Mouse (Mus musculus) stomach, adult 2 months (tissue): Measurements from ENCODE around the gene Cd7. TPM values are rescaled to one million over a fixed set of nuclear protein-coding genes. Genes with fewer than 3 reads are reported as not detected.

ENCODE experiments used
- polyA plus RNA-seq: library from polyadenylated mRNA; depleted of rRNA; stranded (reverse); fragments of >200 nt; gene quantifications from 2 replicates; pipeline ENCODE4 v1.2.3, GENCODE M21; 2012; rRNA removed

Gene Cd7
- 0.60 and 0.72 TPM in 2 replicates for polyA plus RNA-seq

GRCm38 (mm10) chr11:121039302-121039701 is at the start of gene Cd7:
Cd7 (minus strand) TSS chr11:121039418.

DNA sequence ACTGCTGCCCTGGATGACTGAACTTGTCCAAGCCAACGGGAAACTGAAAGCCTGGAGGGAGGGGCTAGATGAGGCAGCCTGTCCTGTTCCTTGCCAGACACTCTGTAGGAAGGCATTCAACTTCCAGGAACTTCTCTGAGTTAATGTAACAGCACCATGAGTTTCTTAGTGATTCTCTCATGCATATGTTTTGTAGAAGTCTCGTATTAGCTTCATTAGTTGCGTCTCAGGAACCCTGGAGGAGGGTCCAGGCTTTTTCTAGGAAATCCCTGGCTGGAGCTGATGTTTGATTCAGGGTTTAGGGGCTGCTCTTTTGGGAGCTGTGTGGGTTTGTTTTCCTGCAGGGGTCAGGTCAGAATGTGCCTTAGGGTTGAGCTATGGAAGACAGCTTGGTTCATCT is 41.9 kb upstream of the Cd7 start, which contains the start of gene Sectm1a:
Gene Sectm1a (minus strand): TSS at position 101 of the 400 bp plus-strand sequence.

GRCm38 (mm10) chr11:121063379-121063778 is 24.2 kb upstream of the Cd7 start, which contains the start of gene Sectm1b:
Sectm1b (minus strand) TSS chr11:121063569.

GRCm38 (mm10) chr11:120990951-120991526 is 48.2 kb downstream of the Cd7 start, which contains the start of gene Csnk1d:
Csnk1d (minus strand) TSS chr11:120991330.

Other genes starting within 250 kb of the Cd7 start
- gene Dus1l, start 243.0 kb downstream of the Cd7 start, polyA plus RNA-seq, result 16.7 and 20.0 TPM in 2 replicates
- gene Fasn, start 214.9 kb downstream of the Cd7 start, polyA plus RNA-seq, result 320 and 400 TPM in 2 replicates
- 0.17 and 0.57 TPM in 2 replicates for gene Ccdc57, start 106.5 kb downstream of the Cd7 start, polyA plus RNA-seq
- gene Slc16a3, start 90.9 kb downstream of the Cd7 start, polyA plus RNA-seq, result 7.7 and 11.7 TPM in 2 replicates
- 20.4 and 24.3 TPM in 2 replicates for gene Csnk1d, start 48.1 kb downstream of the Cd7 start, polyA plus RNA-seq
- 21.4 and 32.9 TPM in 2 replicates for gene Sectm1b, start 24.2 kb upstream of the Cd7 start, polyA plus RNA-seq
- gene Sectm1a, start 41.8 kb upstream of the Cd7 start, polyA plus RNA-seq, result 2.0 and 4.8 TPM in 2 replicates
- gene Tex19.2, start 79.3 kb upstream of the Cd7 start, polyA plus RNA-seq, result not detected in 2 replicates
- 0.04 TPM in 1 of 2 replicates, not detected in the other for gene Tex19.1, start 106.7 kb upstream of the Cd7 start, polyA plus RNA-seq
- not detected in 2 replicates for gene Uts2r, start 120.9 kb upstream of the Cd7 start, polyA plus RNA-seq
- gene Hexdc, start 165.0 kb upstream of the Cd7 start, polyA plus RNA-seq, result 8.6 and 10.0 TPM in 2 replicates
- 7.9 and 11.5 TPM in 2 replicates for gene Ogfod3, start 165.3 kb upstream of the Cd7 start, polyA plus RNA-seq
- 10.2 and 10.3 TPM in 2 replicates for gene Cybc1, start 189.9 kb upstream of the Cd7 start, polyA plus RNA-seq
- 12.5 and 16.9 TPM in 2 replicates for gene Narf, start 197.8 kb upstream of the Cd7 start, polyA plus RNA-seq
- gene Foxk2, start 220.6 kb upstream of the Cd7 start, polyA plus RNA-seq, result 17.9 and 23.9 TPM in 2 replicates